Mouse (Mus musculus) CD4-positive, CD25-positive, alpha-beta regulatory T cell (primary cell): Measurements from ENCODE around the gene Olfr788. TPM values are rescaled to one million over a fixed set of nuclear protein-coding genes. Genes with fewer than 3 reads are reported as not detected.

Source experiments
- polyA plus RNA-seq: library from polyadenylated mRNA; unstranded; fragments of 100-300 nt; shearing (Covaris generic); gene quantifications from one replicate; pipeline ENCODE4 v1.2.1, GENCODE M21; 2017

Olfr788 gene
- not detected for polyA plus RNA-seq

DNA sequence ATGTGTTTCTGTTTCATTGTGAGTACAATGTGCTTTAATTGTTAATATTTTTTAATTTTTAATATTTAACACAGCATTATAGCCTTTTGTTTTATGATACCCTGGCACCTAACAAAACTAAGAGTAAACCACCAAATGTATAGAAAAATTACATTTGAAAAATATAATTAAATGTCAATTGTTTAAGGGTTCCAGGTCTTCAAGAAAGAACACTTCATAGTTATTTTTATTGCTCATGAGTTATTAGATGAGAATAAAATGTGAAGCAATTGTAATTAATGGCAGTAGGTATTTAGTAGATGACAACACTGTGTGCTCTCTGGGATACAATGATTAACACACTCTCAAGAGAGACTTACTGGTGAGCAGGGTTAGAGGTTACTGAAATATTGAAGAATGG is at the start of gene Olfr788:
TSS of gene Olfr788 (plus strand) at position 301 of the 400 bp plus-strand sequence.

DNA sequence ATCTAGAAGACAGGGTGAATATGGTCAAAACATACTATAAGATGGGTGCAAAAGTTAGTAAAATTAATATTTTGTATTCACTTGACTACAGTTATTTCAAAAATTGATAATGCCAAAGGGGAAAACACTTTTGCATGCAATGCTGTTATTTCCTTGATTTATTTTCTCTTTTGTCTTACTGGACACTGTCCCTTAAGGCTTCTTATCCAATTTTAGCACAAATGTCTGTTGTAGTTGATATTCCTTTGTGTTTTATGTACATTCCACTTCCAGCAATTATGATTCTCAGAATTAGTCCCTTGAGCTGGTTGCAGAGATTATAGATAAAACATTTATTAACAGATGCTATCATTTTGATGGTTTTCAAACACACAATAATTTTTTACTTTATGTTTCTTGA is 43.8 kb upstream of the Olfr788 start, which contains the start of gene Olfr786:
TSS of gene Olfr786 (plus strand) at position 301 of the 400 bp plus-strand sequence.

DNA sequence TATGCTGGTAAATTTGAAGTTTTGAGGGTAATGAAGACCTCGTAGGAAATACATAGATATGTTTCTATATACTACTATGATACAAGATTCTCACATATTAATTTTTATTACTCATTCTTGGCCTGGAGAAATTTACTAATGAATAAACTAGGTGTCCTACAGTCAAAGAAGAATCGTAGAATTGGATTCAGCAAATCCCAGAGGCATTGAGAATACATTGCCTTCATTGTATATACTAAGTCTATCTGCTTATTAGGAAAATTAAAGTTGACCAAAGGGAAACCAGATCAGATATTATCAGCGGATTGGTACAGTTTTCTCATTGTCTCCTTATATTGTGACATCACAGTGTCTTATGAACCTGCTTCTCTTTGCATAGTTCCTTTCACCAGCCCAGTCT is 9.2 kb upstream of the Olfr788 start, which contains the start of gene Olfr787:
TSS of gene Olfr787 (plus strand) at position 301 of the 400 bp plus-strand sequence.

DNA sequence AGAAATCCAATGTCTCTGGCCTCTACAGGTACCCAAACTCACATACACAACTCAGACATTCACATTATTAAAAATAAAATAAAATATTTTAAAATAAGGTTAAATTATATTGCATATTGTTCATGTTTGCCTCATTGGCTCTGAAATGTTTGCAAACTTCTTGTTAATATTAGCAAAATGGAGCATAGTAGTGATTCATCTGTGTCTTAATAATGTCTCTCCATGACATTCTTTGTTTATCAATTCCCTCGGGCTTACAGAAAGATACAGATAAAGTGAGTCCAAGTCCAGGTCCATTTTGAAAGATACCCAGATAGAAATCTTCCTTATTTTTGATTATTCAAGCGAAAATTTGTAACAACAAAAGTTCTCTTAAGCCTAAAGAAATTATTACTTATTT is 13.7 kb downstream of the Olfr788 start, which contains the start of gene Olfr789:
TSS of gene Olfr789 (plus strand) at position 301 of the 400 bp plus-strand sequence.

DNA sequence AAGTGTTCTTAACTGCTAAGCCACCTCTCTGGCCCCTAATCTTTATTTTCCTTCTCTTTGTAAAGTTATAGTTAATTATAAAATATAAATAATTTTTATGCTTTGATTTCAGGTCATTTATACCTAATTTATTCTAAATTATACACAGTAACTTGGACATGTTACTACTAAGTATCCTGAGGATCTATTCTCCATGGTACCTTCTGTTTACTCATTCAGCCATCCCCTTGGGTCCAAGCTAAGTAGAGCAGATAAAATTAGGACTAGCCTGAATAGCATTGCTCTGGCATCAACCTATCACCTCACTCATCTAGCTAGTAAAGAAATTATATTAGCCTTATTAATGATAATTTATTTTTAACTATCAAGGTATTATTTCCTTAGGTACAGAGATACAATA is 27.4 kb downstream of the Olfr788 start, which contains the start of gene Olfr790:
TSS of gene Olfr790 (plus strand) at position 301 of the 400 bp plus-strand sequence.

DNA sequence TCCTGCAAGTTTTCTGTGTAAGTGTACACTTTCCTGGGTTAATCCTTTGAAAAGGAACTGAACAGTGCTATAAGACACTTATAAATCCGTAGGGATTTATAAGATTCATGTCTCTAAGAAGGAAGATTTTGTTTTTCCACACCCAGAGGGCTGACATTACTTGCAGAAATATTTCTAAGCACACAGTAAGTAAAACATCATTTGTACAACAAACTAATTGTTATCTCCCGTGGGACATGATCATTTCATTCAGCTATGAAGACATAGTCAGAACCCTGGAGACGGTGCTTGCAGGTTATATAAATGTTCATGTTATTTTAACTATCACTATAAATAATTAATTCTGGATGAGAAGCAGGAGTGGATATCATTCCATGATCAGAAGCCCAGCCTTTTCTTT is 50.7 kb downstream of the Olfr788 start, which contains the start of gene Olfr791:
TSS of gene Olfr791 (plus strand) at position 301 of the 400 bp plus-strand sequence.

Other genes with a start within 250 kb of the Olfr788 start
- not detected for gene Olfr774, start 234.8 kb upstream of the Olfr788 start, polyA plus RNA-seq
- gene Olfr775, start 222.6 kb upstream of the Olfr788 start, polyA plus RNA-seq, result not detected
- not detected for gene Olfr776, start 211.9 kb upstream of the Olfr788 start, polyA plus RNA-seq
- not detected for gene Olfr777, start 199.5 kb upstream of the Olfr788 start, polyA plus RNA-seq
- gene Olfr780, start 152.9 kb upstream of the Olfr788 start, polyA plus RNA-seq, result not detected
- gene Olfr781, start 142.1 kb upstream of the Olfr788 start, polyA plus RNA-seq, result not detected
- not detected for gene Olfr782, start 122.1 kb upstream of the Olfr788 start, polyA plus RNA-seq
- gene Olfr784, start 86.9 kb upstream of the Olfr788 start, polyA plus RNA-seq, result 0.07 TPM
- not detected for gene Olfr785, start 65.6 kb upstream of the Olfr788 start, polyA plus RNA-seq
- not detected for gene Olfr786, start 43.7 kb upstream of the Olfr788 start, polyA plus RNA-seq
- gene Olfr787, start 9.1 kb upstream of the Olfr788 start, polyA plus RNA-seq, result 0.16 TPM
- gene Olfr789, start 13.8 kb downstream of the Olfr788 start, polyA plus RNA-seq, result not detected
- gene Olfr790, start 27.5 kb downstream of the Olfr788 start, polyA plus RNA-seq, result not detected
- not detected for gene Olfr791, start 50.8 kb downstream of the Olfr788 start, polyA plus RNA-seq
- gene Olfr792, start 68.2 kb downstream of the Olfr788 start, polyA plus RNA-seq, result not detected
- not detected for gene Olfr794, start 96.7 kb downstream of the Olfr788 start, polyA plus RNA-seq
- not detected for gene Olfr796, start 141.6 kb downstream of the Olfr788 start, polyA plus RNA-seq
- 0.18 TPM for gene Olfr798, start 156.9 kb downstream of the Olfr788 start, polyA plus RNA-seq
- not detected for gene Olfr799, start 166.5 kb downstream of the Olfr788 start, polyA plus RNA-seq
- not detected for gene Olfr800, start 186.7 kb downstream of the Olfr788 start, polyA plus RNA-seq
- not detected for gene Olfr801, start 202.9 kb downstream of the Olfr788 start, polyA plus RNA-seq
- gene Olfr802, start 217.2 kb downstream of the Olfr788 start, polyA plus RNA-seq, result not detected
- gene Olfr803, start 223.3 kb downstream of the Olfr788 start, polyA plus RNA-seq, result not detected
- not detected for gene Olfr804, start 232.2 kb downstream of the Olfr788 start, polyA plus RNA-seq